Mouse (Mus musculus) small intestine, adult 2 months (tissue): ENCODE measurements at regions not wholly inside any gene's neighbourhood (a gene's known extent, or its start where the extent isn't known, plus 50 kb on each side); places are given as distances from the start of the nearest gene placed in this dataset.

Source experiments
- CTCF ChIP-seq: fragments of 200-500 bp; IDR thresholded peaks from 2 replicates; pipeline ENCODE4 v1.5.1; 2012; ENCODE audit warnings: low read depth, mild to moderate bottlenecking, control low read depth, inconsistent platforms, low read length, moderate library complexity, mixed read lengths; ENCODE audit not compliant: insufficient replicate concordance, insufficient read length; ENCODE audit errors: extremely low read depth
- POLR2A ChIP-seq: fragments of 200-500 bp; IDR thresholded peaks from 2 replicates; pipeline ENCODE4 v1.6.1; 2012; ENCODE audit warnings: low read depth, mild to moderate bottlenecking, control low read depth, inconsistent platforms, low read length, moderate library complexity

DNA sequence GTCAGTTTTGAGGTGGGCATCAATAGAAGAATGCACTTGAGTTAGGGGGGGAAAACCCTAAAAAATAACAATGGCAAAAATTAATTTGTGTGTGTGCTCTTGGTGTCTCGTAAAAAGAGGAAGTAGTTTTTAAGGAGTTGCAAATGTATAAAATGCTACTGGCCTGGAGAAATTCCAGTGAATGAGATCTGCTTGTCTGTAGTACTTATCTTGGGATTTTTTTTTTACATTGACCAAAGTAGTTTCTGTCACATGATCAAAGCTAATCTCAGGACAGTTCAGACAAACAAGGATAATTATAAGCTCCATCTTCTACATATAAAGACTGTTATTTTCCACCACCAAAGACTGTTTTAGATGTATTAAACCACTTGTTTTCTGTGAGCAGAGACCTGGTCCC is 128.3 kb upstream of the Zeb2 start:
- no peak for TF ChIP-seq CTCF
- no peak for TF ChIP-seq POLR2A
